In genomic region chr2:140342394-140342793, GRCm38 (mm10) we compare ENCODE assay signal across 36 mouse cellular contexts. TPM values are rescaled to one million over a fixed set of nuclear protein-coding genes. Genes with fewer than 3 reads are reported as not detected.
"Had no signal": no experiment of that assay in that cellular context is flagged by ENCODE, and none has a peak within 500 bp of the region (broad histone marks: within the 10 kb centered on the region; RNA-seq: fewer than 3 reads in every experiment).

No protein-coding gene starts in this region.

- H3K27me3 ChIP-seq: heart, embryonic 12.5 days; hindbrain, embryonic 13.5 days; hindbrain, embryonic 15.5 days; limb, embryonic 12.5 days; liver, embryonic 15.5 days had no signal

- H3K4me3 ChIP-seq: heart, adult 2 months; heart, embryonic 10.5 days; heart, embryonic 12.5 days; hindbrain, embryonic 13.5 days; hindbrain, embryonic 15.5 days; layer of hippocampus, adult 2 months; left cerebral cortex, adult 2 months; limb, embryonic 10.5 days; limb, embryonic 12.5 days; liver, embryonic 15.5 days had no signal

- H3K4me2 ChIP-seq: heart, embryonic 12.5 days; hindbrain, embryonic 13.5 days; hindbrain, embryonic 15.5 days; limb, embryonic 12.5 days; liver, embryonic 15.5 days had no signal

- DNase-seq: forebrain, postnatal 0 days; gastrocnemius, postnatal 14 days; gastrocnemius, postnatal 36 days; heart, adult 11 months; heart, adult 2 months; heart, postnatal 10 days; heart, postnatal 36 days; kidney, adult 11 months; kidney, adult 2 months; kidney, postnatal 10 days; kidney, postnatal 25 days; kidney, postnatal 4 days had no signal

- H3K36me3 ChIP-seq: heart, embryonic 10.5 days; heart, embryonic 12.5 days; hindbrain, embryonic 13.5 days; hindbrain, embryonic 15.5 days; limb, embryonic 10.5 days; limb, embryonic 12.5 days; liver, embryonic 15.5 days had no signal

- H3K27ac ChIP-seq: heart, adult 2 months; heart, embryonic 10.5 days; hindbrain, embryonic 13.5 days; hindbrain, embryonic 15.5 days; hindbrain, postnatal 0 days; layer of hippocampus, adult 2 months; left cerebral cortex, adult 2 months; limb, embryonic 10.5 days; limb, embryonic 12.5 days; liver, embryonic 15.5 days had no signal

- H3K4me1 ChIP-seq: hindbrain, embryonic 13.5 days; hindbrain, embryonic 15.5 days; limb, embryonic 10.5 days; limb, embryonic 12.5 days; liver, embryonic 15.5 days had no signal

- H3K9ac ChIP-seq: forebrain, postnatal 0 days; heart, embryonic 12.5 days; hindbrain, embryonic 13.5 days; hindbrain, embryonic 15.5 days; limb, embryonic 12.5 days; liver, embryonic 15.5 days had no signal

- ATAC-seq: forebrain, postnatal 0 days; hindbrain, postnatal 0 days; intestine, embryonic 16.5 days had no signal

- H3K9me3 ChIP-seq: heart, embryonic 10.5 days; heart, embryonic 12.5 days; hindbrain, embryonic 13.5 days; hindbrain, embryonic 15.5 days; limb, embryonic 10.5 days; limb, embryonic 12.5 days; liver, embryonic 15.5 days had no signal

RNA-seq across cellular contexts. Expression of gene Sel1l2, which starts 47.1 kb away (rescaled TPM):
- total RNA-seq: forebrain, postnatal 0 days; heart, adult 2 months; heart, postnatal 10 days; heart, postnatal 36 days; hematopoietic stem cell, adult 5-6 weeks; hindbrain, postnatal 0 days; layer of hippocampus, adult 2 months; layer of hippocampus, postnatal 10 days; layer of hippocampus, postnatal 25 days; left cerebral cortex, adult 2 months; left cerebral cortex, postnatal 14 days; left cerebral cortex, postnatal 36 days; liver, adult 2 months had no signal
- polyA plus RNA-seq: forebrain, postnatal 0 days; gonadal fat pad, adult 2 months; heart, adult 2 months; heart, embryonic 10.5 days; heart, embryonic 12.5 days; heart, embryonic 14.5 days; hindbrain, embryonic 11.5 days; hindbrain, embryonic 13.5 days; hindbrain, embryonic 15.5 days; hindbrain, postnatal 0 days; intestine, embryonic 14.5 days; intestine, embryonic 16.5 days; kidney, adult 2 months; kidney, embryonic 14.5 days; kidney, embryonic 16.5 days; limb, embryonic 10.5 days; limb, embryonic 12.5 days; limb, embryonic 14.5 days; liver, adult 2 months; liver, embryonic 15.5 days had no signal
